Mouse (Mus musculus) spleen, adult 2 months (tissue): Measurements from ENCODE around the gene Gpr156.
A peak's percentile ranks its signal among the peaks of the same experiment; 100 is the strongest.

Experiments used
- CTCF ChIP-seq: fragments of 200-500 bp; IDR thresholded peaks from 2 replicates; pipeline ENCODE4 v1.5.1; 2011; ENCODE audit warnings: mild to moderate bottlenecking, inconsistent platforms; ENCODE audit not compliant: insufficient read depth, insufficient read length, insufficient replicate concordance; ENCODE audit errors: extremely low read depth
- POLR2A ChIP-seq: fragments of 200-500 bp; IDR thresholded peaks from 2 replicates; pipeline ENCODE4 v1.6.1; 2011; ENCODE audit warnings: low read depth, low read length, inconsistent platforms

- TF ChIP-seq CTCF (peak; percentile 49; the same call in 1 of the 2 replicates), POLR2A (no peak)
Observed at GRCm38 (mm10) chr16:37947160-37947559, 30.9 kb downstream of the Gpr156 start.
